Comparison of ENCODE assay signal across 27 mouse cellular contexts in genomic region chr13:84663967-84664366, GRCm38 (mm10).
"Had no signal": no experiment of that assay in that cellular context is flagged by ENCODE, and none has a peak within 500 bp of the region (broad histone marks: within the 10 kb centered on the region; RNA-seq: fewer than 3 reads in every experiment).

No protein-coding gene starts in this region.

- H3K36me3 ChIP-seq: heart, embryonic 10.5 days; heart, embryonic 12.5 days; hindbrain, embryonic 10.5 days; hindbrain, embryonic 12.5 days; intestine, embryonic 15.5 days; kidney, embryonic 15.5 days; limb, embryonic 10.5 days; limb, embryonic 12.5 days had no signal

- DNase-seq: gastrocnemius, adult 2 months; gastrocnemius, postnatal 10 days; gastrocnemius, postnatal 25 days; heart, adult 18-20 months; heart, postnatal 10 days; heart, postnatal 4 days; kidney, adult 18-20 months; kidney, adult 8-10 months; kidney, postnatal 14 days; kidney, postnatal 4 days; liver had no signal

- H3K4me3 ChIP-seq: gastrocnemius, adult 2 months; heart, embryonic 10.5 days; heart, embryonic 12.5 days; hindbrain, embryonic 10.5 days; hindbrain, embryonic 12.5 days; intestine, embryonic 15.5 days; kidney, embryonic 15.5 days; layer of hippocampus, adult 2 months; left cerebral cortex, adult 2 months; limb, embryonic 10.5 days; limb, embryonic 12.5 days had no signal

- H3K27me3 ChIP-seq: heart, embryonic 12.5 days; hindbrain, embryonic 12.5 days; intestine, embryonic 15.5 days; kidney, embryonic 15.5 days; limb, embryonic 12.5 days had no signal

- H3K4me1 ChIP-seq: heart, embryonic 10.5 days; heart, embryonic 12.5 days; hindbrain, embryonic 10.5 days; hindbrain, embryonic 12.5 days; intestine, embryonic 15.5 days; kidney, embryonic 15.5 days; limb, embryonic 10.5 days; limb, embryonic 12.5 days had no signal

- H3K9ac ChIP-seq: heart, embryonic 12.5 days; hindbrain, embryonic 12.5 days; hindbrain, embryonic 14.5 days; intestine, embryonic 15.5 days; kidney, embryonic 15.5 days; limb, embryonic 12.5 days had no signal

- H3K9me3 ChIP-seq: heart, embryonic 10.5 days; heart, embryonic 12.5 days; hindbrain, embryonic 10.5 days; hindbrain, embryonic 12.5 days; intestine, embryonic 15.5 days; kidney, embryonic 15.5 days; limb, embryonic 10.5 days; limb, embryonic 12.5 days had no signal

- H3K27ac ChIP-seq: gastrocnemius, adult 2 months; heart, embryonic 10.5 days; hindbrain, embryonic 10.5 days; hindbrain, embryonic 12.5 days; hindbrain, embryonic 14.5 days; intestine, embryonic 15.5 days; kidney, embryonic 15.5 days; kidney, postnatal 0 days; layer of hippocampus, adult 2 months; left cerebral cortex, adult 2 months; limb, embryonic 10.5 days; limb, embryonic 12.5 days had no signal

- H3K4me2 ChIP-seq: heart, embryonic 12.5 days; hindbrain, embryonic 12.5 days; hindbrain, embryonic 14.5 days; intestine, embryonic 15.5 days; kidney, embryonic 15.5 days; limb, embryonic 12.5 days; liver, embryonic 11.5 days had no signal

- ATAC-seq: hindbrain, embryonic 16.5 days; inflammation-experienced regulatory T-cells, adult 6 months; intestine, embryonic 15.5 days; intestine, postnatal 0 days had no signal
